Mouse (Mus musculus) midbrain, embryonic 16.5 days (tissue): ENCODE measurements around the gene Tsn. TPM values are rescaled to one million over a fixed set of nuclear protein-coding genes. Genes with fewer than 3 reads are reported as not detected.

Source experiments
- ATAC-seq: fragments of 200-750 bp; cut with Nextera tagmentation; 2 replicates; pipeline ENCODE4 v1.8.0; 2017; ENCODE audit warnings: moderate TSS enrichment
- H3K27ac ChIP-seq: fragments of 300-500 bp; sonication (generic); 2 replicates; pipeline ENCODE4 v1.5.1; 2014; ENCODE audit warnings: mild to moderate bottlenecking, low read length, mixed read lengths
- H3K27me3 ChIP-seq: fragments of 300-500 bp; sonication (generic); 2 replicates; pipeline ENCODE4 v1.6.1; 2014; ENCODE audit warnings: low read depth, low read length, mixed read lengths; ENCODE audit not compliant: control insufficient read depth, insufficient read depth
- H3K36me3 ChIP-seq: fragments of 300-500 bp; sonication (generic); 2 replicates; pipeline ENCODE4 v1.6.1; 2014; ENCODE audit warnings: mild to moderate bottlenecking, low read length, moderate library complexity, mixed read lengths; ENCODE audit not compliant: control insufficient read depth, insufficient read depth
- H3K4me1 ChIP-seq: fragments of 300-500 bp; sonication (generic); 2 replicates; pipeline ENCODE4 v1.6.1; 2014; ENCODE audit warnings: mild to moderate bottlenecking, low read length, mixed read lengths; ENCODE audit not compliant: control insufficient read depth, insufficient read depth
- H3K4me2 ChIP-seq: fragments of 300-500 bp; sonication (generic); 2 replicates; pipeline ENCODE4 v1.6.1; 2014; ENCODE audit warnings: mild to moderate bottlenecking, low read length, mixed read lengths
- H3K4me3 ChIP-seq: fragments of 300-500 bp; sonication (generic); 2 replicates; pipeline ENCODE4 v1.5.1; 2014; ENCODE audit warnings: low read depth, mild to moderate bottlenecking, low read length, moderate library complexity, mixed read lengths
- H3K9ac ChIP-seq: fragments of 300-500 bp; sonication (generic); 2 replicates; pipeline ENCODE4 v1.6.1; 2014; ENCODE audit warnings: low read depth, low read length, mixed read lengths
- H3K9me3 ChIP-seq: fragments of 300-500 bp; sonication (generic); replicated peaks from 2 replicates; pipeline ENCODE4 v1.6.1; 2014; ENCODE audit warnings: mild to moderate bottlenecking, low read length, mixed read lengths; ENCODE audit not compliant: control insufficient read depth, poor library complexity, severe bottlenecking
- WGBS: fragments of 180-500 bp; shearing (Covaris S2); extraction: QIAGEN DNeasy Blood & Tissue Kit; methylation state at CpG from one replicate; pipeline ENCODE4 v1.1.7; 2014; 5-methylcytosine and 5-hydroxymethylcytosine counted together
- polyA plus RNA-seq: library from polyadenylated mRNA; unstranded; fragments of >200 nt; fragmentation: Nextera tagmentation; extraction: Ambion mirVana; gene quantifications from 2 replicates; pipeline ENCODE4 v1.2.1, GENCODE M21; 2015

Gene Tsn
- 515 and 516 TPM in 2 replicates for polyA plus RNA-seq

GRCm38 (mm10) chr1:118311622-118312326 lies at the start of gene Tsn:
TSS of gene Tsn (minus strand) at chr1:118311739.
- peak within 1 kb of the TSS; percentile 89 for H3K4me2 ChIP-seq
- no peaks in the 10 kb centered on the region for H3K9me3 ChIP-seq
- peak within 1 kb of the TSS; percentile 91 for H3K27ac ChIP-seq
- no peaks in the 10 kb centered on the region for H3K36me3 ChIP-seq
- 50% methylated on average over 12 of the region's 12 CpGs for WGBS
- H3K4me1 ChIP-seq: peaks cover 16% of the 10 kb centered on the region
- H3K4me3 ChIP-seq: peak within 1 kb of the TSS; percentile 87
- H3K9ac ChIP-seq: peak within 1 kb of the TSS; percentile 88
- peak; percentile 57 for ATAC-seq
- H3K27me3 ChIP-seq: no peaks in the 10 kb centered on the region

GRCm38 (mm10) chr1:118359071-118359761 lies 47.7 kb upstream of the Tsn start:
- Histone ChIP-seq H3K9ac (no peak overlapping the region), H3K27me3 (no peaks in the 10 kb centered on the region), H3K4me2 (no peak overlapping the region), H3K36me3 (no peaks in the 10 kb centered on the region), H3K4me3 (no peak overlapping the region), H3K27ac (no peak overlapping the region), H3K9me3 (no peaks in the 10 kb centered on the region), H3K4me1 (no peaks in the 10 kb centered on the region)
- no peak for ATAC-seq
- 67% methylated on average over 6 of the region's 6 CpGs for WGBS

- no peaks in the 10 kb centered on the region for H3K9me3 ChIP-seq
- WGBS: 79% methylated on average over 3 of the region's 3 CpGs
Observed at GRCm38 (mm10) chr1:118349922-118350321, 38.4 kb upstream of the Tsn start.

GRCm38 (mm10) chr1:118343649-118344435 lies 32.3 kb upstream of the Tsn start:
- 39% methylated on average over 6 of the region's 6 CpGs for WGBS
- H3K4me3 ChIP-seq: no peak overlapping the region
- H3K27ac ChIP-seq: no peak overlapping the region
- H3K4me1 ChIP-seq: no peaks in the 10 kb centered on the region
- H3K9me3 ChIP-seq: no peaks in the 10 kb centered on the region
- no peaks in the 10 kb centered on the region for H3K27me3 ChIP-seq
- no peaks in the 10 kb centered on the region for H3K36me3 ChIP-seq
- H3K4me2 ChIP-seq: no peak overlapping the region
- no peak overlapping the region for H3K9ac ChIP-seq
- ATAC-seq: no peak

More at GRCm38 (mm10) chr1:118349922-118350321, 38.4 kb upstream of the Tsn start:
- Histone ChIP-seq H3K36me3 (no peaks in the 10 kb centered on the region), H3K4me1 (no peaks in the 10 kb centered on the region), H3K4me3 (no peak overlapping the region), H3K27ac (no peak overlapping the region), H3K4me2 (no peak overlapping the region), H3K9ac (no peak overlapping the region), H3K27me3 (no peaks in the 10 kb centered on the region)
- no peak for ATAC-seq

- H3K27me3 ChIP-seq: no peaks in the 10 kb centered on the region
- ATAC-seq: no peak
- 91% methylated on average over 5 of the region's 5 CpGs for WGBS
- H3K4me1 ChIP-seq: no peaks in the 10 kb centered on the region
- peaks cover 17% of the 10 kb centered on the region for H3K36me3 ChIP-seq
- no peak overlapping the region for H3K27ac ChIP-seq
- no peaks in the 10 kb centered on the region for H3K9me3 ChIP-seq
- no peak overlapping the region for H3K4me3 ChIP-seq
- no peak overlapping the region for H3K4me2 ChIP-seq
- H3K9ac ChIP-seq: no peak overlapping the region
Observed at GRCm38 (mm10) chr1:118337921-118338320, 26.4 kb upstream of the Tsn start.

GRCm38 (mm10) chr1:118335847-118336246 lies 24.3 kb upstream of the Tsn start:
- Histone ChIP-seq H3K4me1 (no peaks in the 10 kb centered on the region), H3K9me3 (no peaks in the 10 kb centered on the region), H3K36me3 (peaks cover 33% of the 10 kb centered on the region), H3K4me3 (no peak overlapping the region), H3K4me2 (no peak overlapping the region), H3K27ac (no peak overlapping the region), H3K9ac (no peak overlapping the region), H3K27me3 (no peaks in the 10 kb centered on the region)
- no peak for ATAC-seq

GRCm38 (mm10) chr1:118334749-118335713 lies 23.5 kb upstream of the Tsn start:
- Histone ChIP-seq H3K36me3 (peaks cover 40% of the 10 kb centered on the region), H3K4me1 (no peaks in the 10 kb centered on the region), H3K9ac (no peak overlapping the region), H3K4me3 (no peak overlapping the region), H3K27me3 (no peaks in the 10 kb centered on the region), H3K9me3 (no peaks in the 10 kb centered on the region), H3K27ac (no peak overlapping the region), H3K4me2 (no peak overlapping the region)
- ATAC-seq: no peak
- WGBS: 90% methylated on average over 9 of the region's 9 CpGs

- peaks cover 12% of the 10 kb centered on the region for H3K4me1 ChIP-seq
- peak within 1 kb of the TSS; percentile 55; the same call in 1 of the 2 replicates for H3K27ac ChIP-seq
- peak within 1 kb of the TSS; percentile 84 for H3K4me3 ChIP-seq
- H3K9ac ChIP-seq: peak within 1 kb of the TSS; percentile 85
- ATAC-seq: peak; percentile 96
- peaks cover 4% of the 10 kb centered on the region for H3K36me3 ChIP-seq
- peak within 1 kb of the TSS; percentile 79 for H3K4me2 ChIP-seq
- no peaks in the 10 kb centered on the region for H3K9me3 ChIP-seq
- no peaks in the 10 kb centered on the region for H3K27me3 ChIP-seq
- 1% methylated on average over 37 of the region's 37 CpGs for WGBS
Observed at GRCm38 (mm10) chr1:118321661-118322201, 10.2 kb upstream of the Tsn start, which contains the start of gene Nifk. TSS of gene Nifk (plus strand) at chr1:118321839.
